Mouse (Mus musculus): ENCODE results near the gene Zmpste24. TPM values are rescaled to one million over a fixed set of nuclear protein-coding genes. Genes with fewer than 3 reads are reported as not detected.
A peak's percentile ranks its signal among the peaks of the same experiment; 100 is the strongest.

The Zmpste24 gene
- polyA plus RNA-seq (2012; fragmentation: generic; extraction: Trizol): 17.6 TPM

GRCm38 (mm10) chr4:121097650-121098378 lies at the start of gene Zmpste24:
Gene Zmpste24, minus strand, starts transcription at chr4:121098241.
- peak within 1 kb of the TSS; percentile 74 for H3K4me3 ChIP-seq
- peaks cover 5% of the 10 kb centered on the region for H3K36me3 ChIP-seq (ENCODE audit: control insufficient read depth, insufficient read depth)
- TF ChIP-seq E2F4 (IDR thresholded peaks at IDR 0.05; ENCODE audit: insufficient read depth) (no peak), USF1 (IDR thresholded peaks at IDR 0.05; ENCODE audit: low read depth) (no peak), POLR2A (IDR thresholded peaks at IDR 0.05; ENCODE audit: insufficient read length, low read depth) (peak; percentile 65), MYOD1 (IDR thresholded peaks at IDR 0.05; ENCODE audit: control insufficient read depth in 1 of 3, insufficient read length in 2 of 3, low read depth in 2 of 3) (peak in 1 of 3 experiments; percentile 1), REST (IDR thresholded peaks at IDR 0.05; ENCODE audit: insufficient read depth, insufficient read length) (no peak), POLR2AphosphoS2 (IDR thresholded peaks at IDR 0.05; ENCODE audit: insufficient read length, low read depth) (peak; percentile 68), TCF12 (IDR thresholded peaks at IDR 0.05; ENCODE audit: insufficient read depth, poor library complexity, severe bottlenecking) (no peak), MYOG (IDR thresholded peaks at IDR 0.05; ENCODE audit: control insufficient read depth in 1 of 3, insufficient read depth in 1 of 3, insufficient read length in 2 of 3, low read depth in 2 of 3) (peak in 1 of 3 experiments; percentile 4), TCF3 (IDR thresholded peaks at IDR 0.05; ENCODE audit: insufficient read length, low read depth) (no peak), CEBPB (IDR thresholded peaks at IDR 0.05; ENCODE audit: insufficient read depth, poor library complexity, severe bottlenecking) (no peak)
- no peaks in the 10 kb centered on the region for H3K27me3 ChIP-seq (ENCODE audit: control insufficient read depth, insufficient read depth, insufficient read length)
- peak within 1 kb of the TSS; percentile 85 for H3K4me2 ChIP-seq (ENCODE audit: low read depth)
- peaks cover 16% of the 10 kb centered on the region for H3K79me2 ChIP-seq (ENCODE audit: control insufficient read depth, insufficient read depth)
- H3ac ChIP-seq (ENCODE audit: control insufficient read depth, insufficient read length): peak within 1 kb of the TSS; percentile 31

- Histone ChIP-seq H3K27me3 (ENCODE audit: control insufficient read depth, insufficient read depth, insufficient read length) (peaks cover 15% of the 10 kb centered on the region), H3K79me2 (ENCODE audit: control insufficient read depth, insufficient read depth) (no peaks in the 10 kb centered on the region), H3K4me2 (ENCODE audit: low read depth) (no peak within 1 kb of the TSS), H3ac (ENCODE audit: control insufficient read depth, insufficient read length) (no peak within 1 kb of the TSS), H3K4me3 (no peak within 1 kb of the TSS), H3K36me3 (ENCODE audit: control insufficient read depth, insufficient read depth) (no peaks in the 10 kb centered on the region)
- no peak for TF ChIP-seq MYOG (IDR thresholded peaks at IDR 0.05; ENCODE audit: control insufficient read depth in 1 of 3, insufficient read depth in 1 of 3, insufficient read length in 2 of 3, low read depth in 2 of 3)
- no peak for TF ChIP-seq USF1 (IDR thresholded peaks at IDR 0.05; ENCODE audit: low read depth)
Measured at GRCm38 (mm10) chr4:121109126-121109525, 11.1 kb upstream of the Zmpste24 start, which contains the start of gene Tmco2. Gene Tmco2, minus strand, starts transcription at chr4:121109226.

- TF ChIP-seq REST (IDR thresholded peaks at IDR 0.05; ENCODE audit: insufficient read depth, insufficient read length) (no peak), TCF12 (IDR thresholded peaks at IDR 0.05; ENCODE audit: insufficient read depth, poor library complexity, severe bottlenecking) (no peak), SRF (IDR thresholded peaks at IDR 0.05; ENCODE audit: control insufficient read depth, insufficient read length, low read depth) (no peak), CEBPB (IDR thresholded peaks at IDR 0.05; ENCODE audit: insufficient read depth, poor library complexity, severe bottlenecking) (no peak), POLR2A (IDR thresholded peaks at IDR 0.05; ENCODE audit: insufficient read length, low read depth) (no peak), MYOD1 (IDR thresholded peaks at IDR 0.05; ENCODE audit: control insufficient read depth in 1 of 3, insufficient read length in 2 of 3, low read depth in 2 of 3) (no peak), E2F4 (IDR thresholded peaks at IDR 0.05; ENCODE audit: insufficient read depth) (no peak)
Measured at GRCm38 (mm10) chr4:121103304-121103703, 5.3 kb upstream of the Zmpste24 start.

GRCm38 (mm10) chr4:121090211-121090610 lies 7.8 kb downstream of the Zmpste24 start:
- no peak overlapping the region for H3ac ChIP-seq (ENCODE audit: control insufficient read depth, insufficient read length)
- H3K79me2 ChIP-seq (ENCODE audit: control insufficient read depth, insufficient read depth): no peaks in the 10 kb centered on the region
- peaks cover 30% of the 10 kb centered on the region for H3K36me3 ChIP-seq (ENCODE audit: control insufficient read depth, insufficient read depth)
- TF ChIP-seq TCF12 (IDR thresholded peaks at IDR 0.05; ENCODE audit: insufficient read depth, poor library complexity, severe bottlenecking) (no peak), TCF3 (IDR thresholded peaks at IDR 0.05; ENCODE audit: insufficient read length, low read depth) (no peak), REST (IDR thresholded peaks at IDR 0.05; ENCODE audit: insufficient read depth, insufficient read length) (no peak), MYOD1 (IDR thresholded peaks at IDR 0.05; ENCODE audit: control insufficient read depth in 1 of 3, insufficient read length in 2 of 3, low read depth in 2 of 3) (no peak), MYOG (IDR thresholded peaks at IDR 0.05; ENCODE audit: control insufficient read depth in 1 of 3, insufficient read depth in 1 of 3, insufficient read length in 2 of 3, low read depth in 2 of 3) (no peak), MAX (IDR thresholded peaks at IDR 0.05; ENCODE audit: low read depth) (no peak), USF1 (IDR thresholded peaks at IDR 0.05; ENCODE audit: low read depth) (no peak), E2F4 (IDR thresholded peaks at IDR 0.05; ENCODE audit: insufficient read depth) (no peak), POLR2A (IDR thresholded peaks at IDR 0.05; ENCODE audit: insufficient read length, low read depth) (no peak), SRF (IDR thresholded peaks at IDR 0.05; ENCODE audit: control insufficient read depth, insufficient read length, low read depth) (no peak), CEBPB (IDR thresholded peaks at IDR 0.05; ENCODE audit: insufficient read depth, poor library complexity, severe bottlenecking) (no peak), POLR2AphosphoS2 (IDR thresholded peaks at IDR 0.05; ENCODE audit: insufficient read length, low read depth) (no peak)
- no peak overlapping the region for H3K4me2 ChIP-seq (ENCODE audit: low read depth)
- no peak overlapping the region for H3K4me3 ChIP-seq
- no peaks in the 10 kb centered on the region for H3K27me3 ChIP-seq (ENCODE audit: control insufficient read depth, insufficient read depth, insufficient read length)

More at GRCm38 (mm10) chr4:121103304-121103703, 5.3 kb upstream of the Zmpste24 start:
- Histone ChIP-seq H3K79me2 (ENCODE audit: control insufficient read depth, insufficient read depth) (no peaks in the 10 kb centered on the region), H3K4me3 (no peak overlapping the region), H3K36me3 (ENCODE audit: control insufficient read depth, insufficient read depth) (no peaks in the 10 kb centered on the region), H3K4me2 (ENCODE audit: low read depth) (no peak overlapping the region), H3ac (ENCODE audit: control insufficient read depth, insufficient read length) (no peak overlapping the region), H3K27me3 (ENCODE audit: control insufficient read depth, insufficient read depth, insufficient read length) (peaks cover 10% of the 10 kb centered on the region)

GRCm38 (mm10) chr4:121088696-121089095 lies 9.3 kb downstream of the Zmpste24 start:
- 0 out of 2 replicates have a peak, but pooled peaks have one; percentile 33 for TF ChIP-seq CEBPB (IDR thresholded peaks at IDR 0.05; ENCODE audit: insufficient read depth, poor library complexity, severe bottlenecking)
- no peak for TF ChIP-seq TCF12 (IDR thresholded peaks at IDR 0.05; ENCODE audit: insufficient read depth, poor library complexity, severe bottlenecking)
- Histone ChIP-seq H3K27me3 (ENCODE audit: control insufficient read depth, insufficient read depth, insufficient read length) (no peaks in the 10 kb centered on the region), H3K4me2 (ENCODE audit: low read depth) (no peak overlapping the region), H3K4me3 (no peak overlapping the region), H3ac (ENCODE audit: control insufficient read depth, insufficient read length) (no peak overlapping the region), H3K79me2 (ENCODE audit: control insufficient read depth, insufficient read depth) (no peaks in the 10 kb centered on the region), H3K36me3 (ENCODE audit: control insufficient read depth, insufficient read depth) (peaks cover 39% of the 10 kb centered on the region)
